Mouse (Mus musculus): Measurements from ENCODE around the gene Srek1. TPM values are rescaled to one million over a fixed set of nuclear protein-coding genes. Genes with fewer than 3 reads are reported as not detected.

Srek1 gene
- total and polyA plus RNA-seq, 3 experiments: 38.9 to 93.3 (median 45.6) TPM

- TF ChIP-seq SMC3 (IDR thresholded peaks at IDR 0.05; ENCODE audit: low read depth, low read length) (no peak), UBTF (IDR thresholded peaks at IDR 0.05; ENCODE audit: low read depth, low read length) (no peak), JUN (IDR thresholded peaks at IDR 0.05; ENCODE audit: insufficient read depth, low read depth, low read length) (no peak), CTCF (conservative IDR thresholded peaks at IDR 0.05 in 1 of 2, IDR thresholded peaks at IDR 0.05 in 1 of 2; ENCODE audit: low read depth in 2 of 2, low read length in 2 of 2) (no peak), IRF4 (IDR thresholded peaks at IDR 0.05; ENCODE audit: low read depth, low read length) (peak; percentile 47; the same call in 1 of the 2 replicates), KAT2A (IDR thresholded peaks at IDR 0.05; ENCODE audit: insufficient replicate concordance, low read length) (no peak), MYC (IDR thresholded peaks at IDR 0.05; ENCODE audit: low read depth, low read length) (0 out of 2 replicates have a peak, but pooled peaks have one; percentile 22), TCF12 (IDR thresholded peaks at IDR 0.05; ENCODE audit: low read depth, low read length) (peak; percentile 95), GABPA (IDR thresholded peaks at IDR 0.05; ENCODE audit: insufficient replicate concordance, low read depth, low read length) (no peak), MXI1 (IDR thresholded peaks at IDR 0.05; ENCODE audit: low read depth, low read length) (no peak; the same call in 1 of the 2 replicates), TBP (conservative IDR thresholded peaks at IDR 0.05; ENCODE audit: low read depth, low read length) (no peak; the same call in 1 of the 2 replicates), USF2 (conservative IDR thresholded peaks at IDR 0.05; ENCODE audit: low read depth, low read length) (no peak), POLR2AphosphoS2 (IDR thresholded peaks at IDR 0.05; ENCODE audit: low read depth, low read length) (no peak), RCOR1 (conservative IDR thresholded peaks at IDR 0.05; ENCODE audit: low read depth, low read length) (no peak), SIN3A (IDR thresholded peaks at IDR 0.05; ENCODE audit: low read length) (peak; percentile 59; the same call in 1 of the 2 replicates)
Measured at GRCm38 (mm10) chr13:103817935-103818334, 43.5 kb upstream of the Srek1 start (continued).

GRCm38 (mm10) chr13:103807464-103807863 lies 33.1 kb upstream of the Srek1 start:
- H3K4me2 ChIP-seq (ENCODE audit: insufficient read depth, low read depth, poor library complexity, severe bottlenecking): no peak overlapping the region
- peaks cover under 1% of the 10 kb centered on the region for H3K9me3 ChIP-seq (replicated peaks; ENCODE audit: low read length)
- no peak overlapping the region for H3K4me3 ChIP-seq (replicated peaks in 1 of 3; ENCODE audit: low read depth in 2 of 3, low read length in 2 of 3, poor library complexity in 1 of 3)
- H3K79me2 ChIP-seq (replicated peaks; ENCODE audit: control insufficient read depth, extremely low read depth, insufficient read depth, poor library complexity, severe bottlenecking): no peaks in the 10 kb centered on the region
- no peak for DNase-seq (ENCODE audit: extremely low read depth)
- no peaks in the 10 kb centered on the region for H3K4me1 ChIP-seq (ENCODE audit: control insufficient read depth in 1 of 2, insufficient read depth in 2 of 2)
- H3K27ac ChIP-seq (ENCODE audit: insufficient read depth, low read depth): no peak overlapping the region
- in situ Hi-C loops (cut with MboI; ENCODE audit: low pct_ligation_motif_present, low pct_unique_long_range_greater_than_20kb, low sequenced_read_pairs) (no loop called here), dilution Hi-C loops (cut with MboI; ENCODE audit: extremely low pct_ligation_motif_present, extremely low pct_unique_long_range_greater_than_20kb, low sequenced_read_pairs) (no loop called here)
- H3K36me3 ChIP-seq (replicated peaks in 1 of 2; ENCODE audit: control insufficient read depth in 1 of 2, insufficient read depth in 1 of 2, low read length in 1 of 2): peaks cover 0 to 1% of the 10 kb centered on the region in 2 experiments
- no peak overlapping the region for H3K9ac ChIP-seq (ENCODE audit: insufficient read depth, low read depth)
- no peaks in the 10 kb centered on the region for H3K27me3 ChIP-seq (replicated peaks)
- TF ChIP-seq RCOR1 (conservative IDR thresholded peaks at IDR 0.05; ENCODE audit: low read depth, low read length) (no peak), TBP (conservative IDR thresholded peaks at IDR 0.05; ENCODE audit: low read depth, low read length) (no peak), ZNF384 (IDR thresholded peaks at IDR 0.05; ENCODE audit: low read depth, low read length) (no peak), POLR2AphosphoS2 (IDR thresholded peaks at IDR 0.05; ENCODE audit: low read depth, low read length) (no peak)

- DNase-seq (ENCODE audit: extremely low read depth): no peak
- Histone ChIP-seq H3K4me3 (replicated peaks in 1 of 3; ENCODE audit: low read depth in 2 of 3, low read length in 2 of 3, poor library complexity in 1 of 3) (no peak overlapping the region), H3K27ac (ENCODE audit: insufficient read depth, low read depth) (no peak overlapping the region), H3K9me3 (replicated peaks; ENCODE audit: low read length) (peaks cover 3% of the 10 kb centered on the region), H3K27me3 (replicated peaks) (no peaks in the 10 kb centered on the region), H3K79me2 (replicated peaks; ENCODE audit: control insufficient read depth, extremely low read depth, insufficient read depth, poor library complexity, severe bottlenecking) (no peaks in the 10 kb centered on the region), H3K4me2 (ENCODE audit: insufficient read depth, low read depth, poor library complexity, severe bottlenecking) (no peak overlapping the region), H3K9ac (ENCODE audit: insufficient read depth, low read depth) (no peak overlapping the region), H3K36me3 (replicated peaks in 1 of 2; ENCODE audit: control insufficient read depth in 1 of 2, insufficient read depth in 1 of 2, low read length in 1 of 2) (no peaks in the 10 kb centered on the region), H3K4me1 (ENCODE audit: control insufficient read depth in 1 of 2, insufficient read depth in 2 of 2) (no peaks in the 10 kb centered on the region)
- in situ Hi-C loops (cut with MboI; ENCODE audit: low pct_ligation_motif_present, low pct_unique_long_range_greater_than_20kb, low sequenced_read_pairs) (no loop called here), dilution Hi-C loops (cut with MboI; ENCODE audit: extremely low pct_ligation_motif_present, extremely low pct_unique_long_range_greater_than_20kb, low sequenced_read_pairs) (no loop called here)
- TF ChIP-seq E2F4 (IDR thresholded peaks at IDR 0.05; ENCODE audit: insufficient replicate concordance, low read depth, low read length): no peak
- TF ChIP-seq UBTF (IDR thresholded peaks at IDR 0.05; ENCODE audit: low read depth, low read length): no peak
- no peak for TF ChIP-seq NELFE (IDR thresholded peaks at IDR 0.05; ENCODE audit: low read depth, low read length)
- TF ChIP-seq ELF1 (IDR thresholded peaks at IDR 0.05; ENCODE audit: low read depth, low read length): no peak
- no peak for TF ChIP-seq IRF4 (IDR thresholded peaks at IDR 0.05; ENCODE audit: low read depth, low read length)
- TF ChIP-seq CTCF (conservative IDR thresholded peaks at IDR 0.05 in 1 of 2, IDR thresholded peaks at IDR 0.05 in 1 of 2; ENCODE audit: low read depth in 2 of 2, low read length in 2 of 2): no peak
- no peak for TF ChIP-seq ZNF384 (IDR thresholded peaks at IDR 0.05; ENCODE audit: low read depth, low read length)
- TF ChIP-seq CHD2 (IDR thresholded peaks at IDR 0.05; ENCODE audit: low read length): no peak
- TF ChIP-seq HCFC1 (IDR thresholded peaks at IDR 0.05; ENCODE audit: low read depth, low read length): no peak
Measured at GRCm38 (mm10) chr13:103806210-103806851, 31.9 kb upstream of the Srek1 start.

Data from CH12.LX (cell line).